Mouse (Mus musculus) right cerebral cortex, postnatal 4 days (tissue): ENCODE results near the gene Bmp6.

ENCODE experiments used
- DNase-seq: peaks from one replicate; pipeline ENCODE4 v3.0.0-alpha.2; 2022

The Bmp6 gene

DNA sequence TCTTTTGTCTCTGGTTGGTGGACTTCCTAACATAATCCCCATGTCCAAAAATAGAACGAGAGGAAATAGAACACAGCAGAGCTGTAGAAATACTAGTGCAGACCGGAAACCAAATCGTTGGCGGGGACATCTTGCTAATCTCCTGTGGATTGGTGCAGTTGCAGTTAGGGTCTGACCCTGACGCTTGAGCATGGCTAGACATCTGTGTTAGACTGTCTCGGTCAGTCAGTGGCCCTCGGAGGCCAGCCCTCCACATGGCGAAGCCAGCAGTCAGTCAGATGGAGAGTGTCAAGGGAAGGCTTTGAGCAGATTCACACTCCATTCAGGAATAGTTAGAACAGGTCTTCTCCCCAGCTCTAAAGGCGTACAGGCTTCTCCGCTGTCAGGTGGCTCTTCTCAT lies 95.3 kb downstream of the Bmp6 start:
- DNase-seq = no peak

DNA sequence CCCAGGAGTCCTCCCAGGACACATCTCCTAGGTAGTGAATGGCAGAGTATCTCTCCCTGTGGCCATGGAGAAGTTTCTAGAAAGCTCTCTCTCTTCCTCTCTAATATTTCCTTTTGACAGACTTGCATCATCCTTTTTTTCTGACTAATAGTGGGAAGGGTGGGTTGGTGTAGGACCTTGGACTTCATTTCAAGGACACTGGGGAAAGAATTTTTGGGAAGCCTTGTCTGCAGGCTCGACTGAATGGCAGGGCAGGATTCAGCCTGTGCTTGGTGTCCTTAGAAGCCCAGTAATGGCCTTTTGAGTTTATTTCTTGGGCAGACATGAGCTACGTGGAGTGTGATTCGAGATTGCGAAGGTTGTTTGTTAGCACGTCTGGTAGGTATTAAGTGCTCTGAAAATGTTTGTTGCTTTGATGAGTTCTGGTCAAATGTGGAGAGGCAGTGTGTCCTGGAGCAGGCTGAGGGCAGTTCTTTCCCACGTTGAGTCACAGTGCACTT lies 103.7 kb downstream of the Bmp6 start:
- DNase-seq = no peak

- no peak for DNase-seq
Measured at GRCm38 (mm10) chr13:38450051-38450971, 105.4 kb downstream of the Bmp6 start.

DNA sequence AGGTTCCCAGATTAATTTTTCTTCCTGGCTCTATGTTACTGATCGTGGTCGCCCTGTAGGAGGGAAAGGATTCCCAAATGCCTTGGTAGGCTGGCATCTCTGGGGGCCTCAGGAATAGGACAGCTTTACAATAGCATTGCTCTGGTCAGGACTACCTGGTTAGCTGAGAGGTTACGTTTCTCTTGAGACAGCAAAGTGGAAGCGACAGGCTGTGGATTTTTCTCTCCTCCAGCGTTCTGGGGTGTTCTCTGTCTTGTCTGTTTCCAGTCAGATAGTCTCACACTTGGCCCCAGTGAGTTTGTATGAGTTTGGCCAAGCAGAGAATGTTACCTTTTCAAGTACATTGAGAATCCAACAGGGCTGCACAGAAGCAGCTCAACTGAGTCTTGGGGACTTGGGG lies 106.5 kb downstream of the Bmp6 start:
- DNase-seq = no peak

DNA sequence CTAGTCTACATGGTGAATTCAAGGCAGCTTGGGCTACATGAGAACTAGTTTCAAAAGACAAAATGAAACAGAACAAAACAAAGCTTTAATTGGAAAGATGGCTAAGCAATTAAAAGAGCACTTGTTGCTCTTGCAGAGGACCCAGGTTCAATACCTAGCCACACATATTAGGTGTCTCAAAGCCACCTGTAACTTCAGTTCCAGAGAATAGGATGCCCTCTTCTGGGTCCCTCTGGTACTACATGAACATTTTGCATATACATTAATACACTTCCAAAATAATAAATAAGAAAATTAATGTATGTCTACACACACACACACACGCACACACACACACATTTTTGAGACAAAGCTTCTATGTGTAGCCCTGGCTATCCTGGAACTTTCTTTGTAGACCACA lies 118.5 kb downstream of the Bmp6 start:
- DNase-seq = no peak

- no peak for DNase-seq
Measured at GRCm38 (mm10) chr13:38470882-38471281, 126.0 kb downstream of the Bmp6 start.

GRCm38 (mm10) chr13:38472636-38473035 lies 127.7 kb downstream of the Bmp6 start:
- no peak for DNase-seq

DNA sequence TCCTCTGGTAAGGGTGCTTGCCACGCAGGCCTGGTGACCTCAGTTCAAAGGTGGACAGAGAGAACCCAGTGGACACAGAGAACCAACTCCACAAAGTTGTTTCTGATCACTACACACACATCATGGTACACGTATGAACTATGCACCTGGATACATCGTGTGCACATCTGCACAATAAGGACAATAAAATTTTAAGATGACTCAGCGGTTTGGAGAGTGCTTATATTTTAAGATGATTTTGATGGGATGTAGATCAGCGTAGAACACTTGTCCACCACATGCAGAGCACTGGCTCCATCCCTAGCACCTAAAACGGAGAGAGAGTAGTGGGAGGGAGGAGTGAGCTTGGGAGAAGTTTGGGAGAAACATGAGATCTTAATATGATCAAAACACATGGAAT lies 128.6 kb downstream of the Bmp6 start:
- no peak for DNase-seq

- no peak for DNase-seq
Measured at GRCm38 (mm10) chr13:38476936-38477335, 132.0 kb downstream of the Bmp6 start.

DNA sequence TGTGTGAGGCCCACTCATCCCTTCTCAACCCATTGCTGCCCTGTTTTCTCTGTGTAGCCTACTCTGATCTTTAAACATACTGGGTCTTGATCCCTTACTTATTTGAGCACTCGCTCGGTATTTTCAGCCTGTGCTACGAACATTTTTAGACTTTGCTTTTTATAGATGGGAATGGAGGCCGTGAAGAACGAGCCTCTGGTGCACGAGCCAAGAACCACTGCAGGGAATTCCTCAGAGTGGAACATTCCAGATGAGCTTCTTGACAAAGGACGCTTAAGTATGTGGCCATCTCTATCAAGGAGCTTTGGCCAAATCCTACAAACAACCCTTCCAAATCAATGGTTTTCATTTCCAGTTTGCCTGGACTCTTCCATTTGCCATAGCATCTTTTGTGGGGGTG lies 136.1 kb downstream of the Bmp6 start:
- DNase-seq = no peak

- DNase-seq = no peak
Measured at GRCm38 (mm10) chr13:38484701-38485100, 139.8 kb downstream of the Bmp6 start.

- DNase-seq = no peak
Measured at GRCm38 (mm10) chr13:38486767-38487166, 141.9 kb downstream of the Bmp6 start.

DNA sequence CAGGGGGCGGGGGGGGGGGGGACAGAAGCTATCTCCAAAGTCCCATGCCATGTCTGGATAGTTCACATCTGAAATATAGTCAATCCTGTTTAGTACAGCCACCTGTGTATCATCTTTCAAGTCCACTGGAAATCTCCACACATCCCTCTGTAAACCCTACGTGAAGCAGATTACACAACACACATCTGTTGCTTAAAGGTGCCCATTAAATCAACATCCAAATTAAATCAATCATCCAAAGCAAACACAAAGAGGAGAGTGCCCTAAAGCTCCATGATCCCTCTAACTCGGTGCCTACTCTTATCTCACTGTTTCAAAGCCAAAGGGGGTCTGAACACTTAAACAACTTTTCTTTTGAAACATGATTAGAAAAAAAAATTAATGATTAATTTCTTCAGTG lies 151.8 kb downstream of the Bmp6 start:
- DNase-seq = no peak

DNA sequence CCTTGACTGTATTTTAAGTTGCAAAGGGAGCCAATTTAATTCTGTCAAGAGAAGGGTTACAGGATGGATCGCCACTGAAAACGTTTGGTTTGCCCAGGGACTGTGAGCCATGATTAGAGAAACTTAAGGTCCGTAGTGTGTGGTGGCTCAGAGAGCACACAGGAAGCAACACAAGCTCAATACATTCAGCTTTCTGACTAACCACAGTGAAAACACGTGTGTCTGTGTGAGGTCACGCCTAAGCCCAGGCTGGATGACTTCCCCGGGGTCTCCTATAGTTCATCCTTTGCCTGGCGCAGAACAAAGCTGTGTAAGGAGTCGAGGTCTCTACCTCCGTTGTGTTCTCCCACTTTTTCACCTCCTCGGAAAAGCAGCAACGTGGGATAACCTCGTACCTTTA lies 156.4 kb downstream of the Bmp6 start:
- no peak for DNase-seq

DNA sequence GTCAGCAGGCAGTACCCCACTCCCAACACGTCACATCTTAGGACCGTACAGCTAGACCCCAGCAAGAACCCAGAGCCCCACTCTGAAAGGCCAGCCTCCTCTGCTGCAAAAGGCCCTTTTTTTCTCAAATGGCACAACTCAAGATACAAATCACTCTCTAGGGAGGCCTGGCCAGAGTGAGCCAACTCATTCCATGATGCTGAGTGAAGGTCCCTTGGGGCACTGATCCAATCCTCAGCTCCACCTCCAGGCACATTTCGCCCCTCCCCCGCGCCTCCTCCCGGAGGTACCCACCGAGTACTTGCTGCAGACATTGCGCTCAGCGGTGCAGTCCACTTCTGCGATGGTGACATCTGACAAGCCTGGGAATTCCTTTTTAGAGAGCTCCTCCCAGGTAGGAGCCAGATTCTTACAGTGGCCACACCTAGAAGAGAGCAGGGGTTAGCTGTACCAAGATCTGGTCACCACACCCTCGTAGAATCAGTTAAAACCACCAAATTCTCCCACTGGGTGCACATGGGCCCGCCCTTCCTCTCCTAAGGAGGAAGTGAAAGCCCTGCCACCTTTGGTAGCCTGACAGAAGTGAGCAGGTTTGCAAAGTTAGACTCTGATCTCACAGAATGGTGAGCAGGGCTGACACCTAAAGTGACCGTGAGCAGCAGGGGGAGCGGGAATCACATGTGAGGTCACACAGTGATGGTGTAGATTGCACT lies 158.4 kb downstream of the Bmp6 start:
- DNase-seq = peak; percentile 19

DNA sequence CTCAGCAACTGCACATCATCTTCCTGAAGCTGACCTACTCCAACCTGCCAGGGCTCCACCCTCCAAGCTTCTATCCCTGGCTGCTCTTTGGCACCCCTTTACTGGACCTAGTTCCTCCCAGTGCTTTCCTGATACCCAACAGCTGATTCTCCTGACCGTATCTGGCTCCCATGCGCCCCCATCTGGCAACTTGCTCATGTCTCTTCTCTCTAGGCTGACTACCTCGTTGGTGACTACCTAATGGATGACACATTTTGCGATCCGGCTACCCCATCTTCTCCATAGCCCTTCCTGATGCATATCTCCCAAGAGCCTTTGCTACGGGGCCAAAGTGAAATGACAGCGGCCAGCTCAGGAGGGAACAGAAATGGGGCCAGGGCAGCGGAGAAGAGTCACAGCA lies 161.4 kb downstream of the Bmp6 start:
- DNase-seq = peak; percentile 48

GRCm38 (mm10) chr13:38506936-38507335 lies 162.0 kb downstream of the Bmp6 start:
- no peak for DNase-seq

DNA sequence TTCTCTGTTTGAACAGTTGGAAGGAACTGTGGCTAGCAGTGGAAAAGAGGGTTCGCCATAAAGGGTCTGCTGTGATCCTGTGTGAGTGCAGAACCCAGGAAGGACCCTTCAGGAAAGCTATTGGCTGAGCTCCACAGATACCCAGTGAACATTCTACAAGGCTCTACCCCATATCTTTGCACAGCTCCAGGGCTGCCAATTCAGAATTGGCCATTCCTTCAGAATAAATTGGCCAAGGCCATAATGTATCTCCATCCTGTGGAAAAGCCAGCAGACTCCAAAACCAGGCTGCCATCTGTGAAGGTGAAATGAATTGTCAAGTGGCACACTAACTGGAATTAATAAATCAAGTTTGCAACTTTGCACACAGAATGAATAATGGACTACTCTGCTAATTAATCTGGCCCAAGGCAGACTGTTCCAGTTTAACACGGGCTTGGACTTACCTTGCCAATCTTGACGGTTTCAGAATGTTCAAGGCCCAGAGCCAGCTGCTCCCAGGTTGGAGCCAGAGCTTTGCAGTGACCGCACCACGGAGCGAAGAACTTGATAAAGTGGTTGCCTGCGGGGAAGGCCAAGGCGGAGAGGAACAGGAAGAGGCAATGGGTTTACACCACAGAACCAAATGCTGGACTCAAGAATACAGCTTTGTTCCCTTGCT lies 164.9 kb downstream of the Bmp6 start:
- DNase-seq = no peak

DNA sequence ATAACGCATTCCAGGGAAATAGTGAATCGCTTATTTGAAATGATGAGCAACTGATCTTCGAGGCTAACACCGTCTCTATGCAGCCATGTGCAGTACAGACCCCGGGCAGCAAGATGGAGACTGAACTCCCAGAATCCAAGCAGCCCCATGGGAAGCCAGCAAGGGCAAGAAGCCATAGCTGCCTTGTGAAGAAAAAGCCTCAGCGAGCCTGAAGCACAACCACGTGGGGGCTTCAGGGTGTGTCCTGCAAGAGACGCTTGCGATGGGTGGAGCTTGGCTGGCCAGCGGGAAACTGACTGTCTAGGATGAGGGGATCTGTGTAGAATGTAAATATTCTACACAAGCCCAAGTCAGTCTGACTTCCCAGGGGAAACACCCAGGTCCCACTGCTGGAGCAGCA lies 167.1 kb downstream of the Bmp6 start:
- DNase-seq = no peak

- no peak for DNase-seq
Measured at GRCm38 (mm10) chr13:38513921-38514320, 169.0 kb downstream of the Bmp6 start.

GRCm38 (mm10) chr13:38515431-38515830 lies 170.5 kb downstream of the Bmp6 start:
- no peak for DNase-seq

GRCm38 (mm10) chr13:38515845-38516244 lies 170.9 kb downstream of the Bmp6 start:
- DNase-seq = no peak

DNA sequence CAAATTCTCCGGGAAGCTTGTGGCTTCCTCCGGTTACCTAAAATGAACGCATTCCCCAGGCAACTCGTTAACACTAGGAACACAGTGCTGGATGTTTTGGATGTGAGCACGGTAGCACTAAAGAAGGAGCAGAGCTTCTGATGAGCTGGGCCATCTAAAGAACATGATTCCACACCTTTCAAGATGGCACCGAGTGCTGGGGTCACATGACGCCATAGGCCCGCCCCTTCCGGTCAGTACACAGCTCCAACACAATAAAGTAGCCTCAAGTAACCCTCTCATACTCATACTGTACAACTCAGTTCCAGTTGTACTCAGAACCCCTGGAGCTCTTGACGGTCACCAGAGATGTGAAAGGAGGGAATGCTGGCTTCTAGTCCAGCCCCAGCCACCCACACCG lies 171.7 kb downstream of the Bmp6 start:
- DNase-seq = no peak

GRCm38 (mm10) chr13:38520299-38520698 lies 175.4 kb downstream of the Bmp6 start:
- DNase-seq = no peak
